Mouse (Mus musculus): Measurements from ENCODE around the gene Krt33b. TPM values are rescaled to one million over a fixed set of nuclear protein-coding genes. Genes with fewer than 3 reads are reported as not detected.
A peak's percentile ranks its signal among the peaks of the same experiment; 100 is the strongest.

The Krt33b gene
- polyA plus RNA-seq, 1 experiment from 2014 or later, result 0.10 TPM

GRCm38 (mm10) chr11:99999091-99999490, 30.6 kb downstream of the Krt33b start:
- no peak for ATAC-seq (ENCODE audit: low FRiP score, low TSS enrichment)
- H3K4me3 ChIP-seq (ENCODE audit: low read length), result no peak overlapping the region

GRCm38 (mm10) chr11:99994384-99994661, 35.3 kb downstream of the Krt33b start:
- no peak overlapping the region for H3K4me3 ChIP-seq (ENCODE audit: low read length)
- H3K4me2 ChIP-seq (replicated peaks; ENCODE audit: low read depth, low read length), result no peak overlapping the region
- no peak overlapping the region for H3K27ac ChIP-seq (ENCODE audit: low read length)
- peaks cover 14% of the 10 kb centered on the region for H3K27me3 ChIP-seq (ENCODE audit: insufficient read depth, low read length)
- no peaks in the 10 kb centered on the region for H3K36me3 ChIP-seq (ENCODE audit: insufficient read depth, low read length)
- no peak overlapping the region for H3K9ac ChIP-seq (replicated peaks; ENCODE audit: low read length)
- WGBS, result 30% methylated on average over 4 of the region's 4 CpGs
- peaks cover 7% of the 10 kb centered on the region; the same call in 1 of the 2 replicates for H3K4me1 ChIP-seq (ENCODE audit: insufficient read depth, low read length)
- H3K9me3 ChIP-seq (ENCODE audit: low read length), result no peaks in the 10 kb centered on the region
- no peak for ATAC-seq (ENCODE audit: low FRiP score, low TSS enrichment)

More at GRCm38 (mm10) chr11:99999091-99999490, 30.6 kb downstream of the Krt33b start:
- Histone ChIP-seq H3K9ac (replicated peaks; ENCODE audit: low read length) (no peak overlapping the region), H3K4me1 (ENCODE audit: insufficient read depth, low read length) (no peaks in the 10 kb centered on the region), H3K4me2 (replicated peaks; ENCODE audit: low read depth, low read length) (no peak overlapping the region), H3K27ac (ENCODE audit: low read length) (no peak overlapping the region), H3K9me3 (ENCODE audit: low read length) (no peaks in the 10 kb centered on the region), H3K27me3 (ENCODE audit: insufficient read depth, low read length) (peaks cover 10% of the 10 kb centered on the region), H3K36me3 (ENCODE audit: insufficient read depth, low read length) (no peaks in the 10 kb centered on the region)
- WGBS, result 92% methylated on average over 7 of the region's 7 CpGs

GRCm38 (mm10) chr11:99993620-99994383, 35.9 kb downstream of the Krt33b start, which contains the start of gene Krtap17-1:
TSS of gene Krtap17-1 (minus strand) at chr11:99993994.
- 13% methylated on average over 26 of the region's 26 CpGs for WGBS
- Histone ChIP-seq H3K4me3 (ENCODE audit: low read length) (no peak within 1 kb of the TSS), H3K4me2 (replicated peaks; ENCODE audit: low read depth, low read length) (peak within 1 kb of the TSS; percentile 20; the same call in 1 of the 2 replicates), H3K27ac (ENCODE audit: low read length) (no peak within 1 kb of the TSS), H3K27me3 (ENCODE audit: insufficient read depth, low read length) (peaks cover 14% of the 10 kb centered on the region), H3K9me3 (ENCODE audit: low read length) (no peaks in the 10 kb centered on the region), H3K4me1 (ENCODE audit: insufficient read depth, low read length) (peaks cover 7% of the 10 kb centered on the region; the same call in 1 of the 2 replicates), H3K9ac (replicated peaks; ENCODE audit: low read length) (no peak within 1 kb of the TSS), H3K36me3 (ENCODE audit: insufficient read depth, low read length) (no peaks in the 10 kb centered on the region)
- ATAC-seq (ENCODE audit: low FRiP score, low TSS enrichment), result no peak

GRCm38 (mm10) chr11:99990571-99990970, 39.1 kb downstream of the Krt33b start:
- H3K4me3 ChIP-seq (ENCODE audit: low read length), result no peak overlapping the region
- H3K9ac ChIP-seq (replicated peaks; ENCODE audit: low read length), result no peak overlapping the region
- H3K27ac ChIP-seq (ENCODE audit: low read length), result no peak overlapping the region
- peaks cover 12% of the 10 kb centered on the region for H3K27me3 ChIP-seq (ENCODE audit: insufficient read depth, low read length)
- 81% methylated on average over 3 of the region's 3 CpGs for WGBS
- no peak for ATAC-seq (ENCODE audit: low FRiP score, low TSS enrichment)
- H3K36me3 ChIP-seq (ENCODE audit: insufficient read depth, low read length), result no peaks in the 10 kb centered on the region
- peaks cover 7% of the 10 kb centered on the region; the same call in 1 of the 2 replicates for H3K4me1 ChIP-seq (ENCODE audit: insufficient read depth, low read length)
- no peak overlapping the region for H3K4me2 ChIP-seq (replicated peaks; ENCODE audit: low read depth, low read length)
- H3K9me3 ChIP-seq (ENCODE audit: low read length), result no peaks in the 10 kb centered on the region

- Histone ChIP-seq H3K9me3 (ENCODE audit: low read length) (no peaks in the 10 kb centered on the region), H3K4me3 (ENCODE audit: low read length) (no peak overlapping the region), H3K27ac (ENCODE audit: low read length) (no peak overlapping the region), H3K36me3 (ENCODE audit: insufficient read depth, low read length) (no peaks in the 10 kb centered on the region), H3K4me2 (replicated peaks; ENCODE audit: low read depth, low read length) (no peak overlapping the region), H3K9ac (replicated peaks; ENCODE audit: low read length) (no peak overlapping the region), H3K4me1 (ENCODE audit: insufficient read depth, low read length) (peaks cover 7% of the 10 kb centered on the region; the same call in 1 of the 2 replicates), H3K27me3 (ENCODE audit: insufficient read depth, low read length) (peaks cover 9% of the 10 kb centered on the region)
- no peak for ATAC-seq (ENCODE audit: low FRiP score, low TSS enrichment)
- WGBS, result 83% methylated on average over 6 of the region's 6 CpGs
Measured at GRCm38 (mm10) chr11:99989881-99990405, 39.7 kb downstream of the Krt33b start.

DNA sequence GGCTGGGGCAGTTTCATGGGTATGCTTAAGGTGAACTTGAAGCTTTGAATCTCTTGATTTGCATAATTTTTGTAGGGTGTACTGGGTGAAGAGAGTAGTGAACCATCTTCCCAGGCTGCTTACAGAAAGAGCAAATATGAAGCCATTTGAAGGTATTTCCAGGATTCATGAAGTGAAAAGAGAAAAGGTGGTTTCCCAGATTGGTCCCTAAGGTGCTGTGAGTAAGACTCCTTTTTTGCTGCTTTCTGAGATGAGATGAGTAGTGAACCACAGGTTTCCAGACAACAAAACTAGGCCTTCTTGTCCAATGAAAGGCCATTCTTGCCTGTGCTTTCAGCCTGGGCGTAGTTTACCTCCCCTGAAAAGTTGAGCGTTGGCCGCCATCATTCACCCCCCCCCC, 41.1 kb downstream of the Krt33b start:
- no peak for ATAC-seq (ENCODE audit: low FRiP score, low TSS enrichment)
- Histone ChIP-seq H3K4me2 (replicated peaks; ENCODE audit: low read depth, low read length) (no peak overlapping the region), H3K9me3 (ENCODE audit: low read length) (no peaks in the 10 kb centered on the region), H3K27ac (ENCODE audit: low read length) (no peak overlapping the region), H3K36me3 (ENCODE audit: insufficient read depth, low read length) (no peaks in the 10 kb centered on the region), H3K4me1 (ENCODE audit: insufficient read depth, low read length) (peaks cover 3% of the 10 kb centered on the region; the same call in 1 of the 2 replicates), H3K27me3 (ENCODE audit: insufficient read depth, low read length) (no peaks in the 10 kb centered on the region; the same call in 1 of the 2 replicates), H3K4me3 (ENCODE audit: low read length) (no peak overlapping the region), H3K9ac (replicated peaks; ENCODE audit: low read length) (no peak overlapping the region)
- whole genome bisulfite sequencing, result 93% methylated on average over 3 of the region's 3 CpGs

DNA sequence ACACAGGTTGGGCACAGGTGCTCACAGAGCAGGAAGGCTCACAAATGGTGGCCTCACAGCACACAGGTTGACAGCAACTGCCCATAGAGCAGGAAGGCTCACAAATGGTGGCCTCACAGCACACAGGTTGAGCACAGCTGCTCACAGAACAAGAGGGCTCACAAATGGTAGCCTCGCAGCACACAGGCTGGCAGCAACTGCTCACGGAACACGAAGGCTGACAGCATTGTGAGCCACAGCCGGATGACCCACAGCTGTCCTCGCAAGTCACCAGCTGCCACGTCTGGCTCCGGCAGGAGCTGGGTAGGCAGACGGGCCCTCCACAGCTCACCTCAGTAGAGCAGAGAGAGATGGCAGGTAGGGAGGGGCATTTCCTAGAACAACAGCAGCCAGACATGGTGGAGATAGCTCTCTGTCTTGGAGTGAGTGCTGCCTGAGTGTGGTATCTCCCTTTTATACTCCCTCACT, 43.5 kb downstream of the Krt33b start, which contains the start of gene Krtap16-1:
TSS of gene Krtap16-1 (minus strand) at position 418 of the 468 bp plus-strand sequence.
- H3K27ac ChIP-seq (ENCODE audit: low read length), result no peak within 1 kb of the TSS
- no peaks in the 10 kb centered on the region for H3K9me3 ChIP-seq (ENCODE audit: low read length)
- ATAC-seq (ENCODE audit: low FRiP score, low TSS enrichment), result no peak
- no peak within 1 kb of the TSS for H3K4me3 ChIP-seq (ENCODE audit: low read length)
- no peak within 1 kb of the TSS for H3K4me2 ChIP-seq (replicated peaks; ENCODE audit: low read depth, low read length)
- no peaks in the 10 kb centered on the region for H3K4me1 ChIP-seq (ENCODE audit: insufficient read depth, low read length)
- WGBS, result 66% methylated on average over 8 of the region's 8 CpGs
- H3K36me3 ChIP-seq (ENCODE audit: insufficient read depth, low read length), result no peaks in the 10 kb centered on the region
- H3K27me3 ChIP-seq (ENCODE audit: insufficient read depth, low read length), result no peaks in the 10 kb centered on the region
- no peak within 1 kb of the TSS for H3K9ac ChIP-seq (replicated peaks; ENCODE audit: low read length)

- no peak overlapping the region for H3K4me2 ChIP-seq (replicated peaks; ENCODE audit: low read depth, low read length)
- H3K27me3 ChIP-seq (ENCODE audit: insufficient read depth, low read length), result no peaks in the 10 kb centered on the region
- no peak for ATAC-seq (ENCODE audit: low FRiP score, low TSS enrichment)
- H3K9me3 ChIP-seq (ENCODE audit: low read length), result no peaks in the 10 kb centered on the region
- no peaks in the 10 kb centered on the region for H3K4me1 ChIP-seq (ENCODE audit: insufficient read depth, low read length)
- H3K27ac ChIP-seq (ENCODE audit: low read length), result no peak overlapping the region
- H3K36me3 ChIP-seq (ENCODE audit: insufficient read depth, low read length), result no peaks in the 10 kb centered on the region
- no peak overlapping the region for H3K9ac ChIP-seq (replicated peaks; ENCODE audit: low read length)
- H3K4me3 ChIP-seq (ENCODE audit: low read length), result no peak overlapping the region
- whole genome bisulfite sequencing, result 75% methylated on average over 20 of the region's 20 CpGs
Measured at GRCm38 (mm10) chr11:99985291-99986092, 44.2 kb downstream of the Krt33b start.

GRCm38 (mm10) chr11:99983442-99983841, 46.2 kb downstream of the Krt33b start:
- Histone ChIP-seq H3K9me3 (ENCODE audit: low read length) (no peaks in the 10 kb centered on the region), H3K4me3 (ENCODE audit: low read length) (no peak overlapping the region), H3K27me3 (ENCODE audit: insufficient read depth, low read length) (no peaks in the 10 kb centered on the region), H3K9ac (replicated peaks; ENCODE audit: low read length) (no peak overlapping the region), H3K4me2 (replicated peaks; ENCODE audit: low read depth, low read length) (no peak overlapping the region), H3K27ac (ENCODE audit: low read length) (no peak overlapping the region), H3K4me1 (ENCODE audit: insufficient read depth, low read length) (no peaks in the 10 kb centered on the region), H3K36me3 (ENCODE audit: insufficient read depth, low read length) (no peaks in the 10 kb centered on the region)
- no peak for ATAC-seq (ENCODE audit: low FRiP score, low TSS enrichment)
- WGBS, result 97% methylated on average over 1 of the region's 1 CpGs

All from kidney, embryonic 16.5 days (tissue).